Mouse (Mus musculus) heart, adult 11 months (tissue): ENCODE data around the gene Bag5.

ENCODE experiments used
- DNase-seq: peaks from one replicate; pipeline ENCODE4 v3.0.0; 2022

Bag5 gene

DNA sequence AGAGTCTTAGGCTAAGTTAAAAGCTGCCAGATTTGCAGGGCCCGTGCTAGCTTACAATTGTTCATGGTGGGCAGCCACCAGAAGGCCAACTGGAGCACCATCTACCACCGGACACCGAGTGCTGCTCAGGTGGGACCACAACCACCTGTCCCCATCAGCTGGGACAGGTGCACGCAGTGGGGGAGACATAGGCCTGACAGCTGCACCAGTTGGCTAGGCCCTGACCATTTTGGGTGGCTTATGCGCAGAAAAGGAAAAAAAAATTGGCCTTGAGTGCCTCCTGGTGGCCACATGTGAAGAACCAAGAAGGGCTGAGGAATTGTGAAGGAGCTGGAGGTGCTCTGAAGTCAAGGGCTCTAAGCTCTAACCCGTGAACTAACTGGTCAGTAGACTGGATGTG lies 16.8 kb downstream of the Bag5 start:
- DNase-seq = peak; percentile 97

DNA sequence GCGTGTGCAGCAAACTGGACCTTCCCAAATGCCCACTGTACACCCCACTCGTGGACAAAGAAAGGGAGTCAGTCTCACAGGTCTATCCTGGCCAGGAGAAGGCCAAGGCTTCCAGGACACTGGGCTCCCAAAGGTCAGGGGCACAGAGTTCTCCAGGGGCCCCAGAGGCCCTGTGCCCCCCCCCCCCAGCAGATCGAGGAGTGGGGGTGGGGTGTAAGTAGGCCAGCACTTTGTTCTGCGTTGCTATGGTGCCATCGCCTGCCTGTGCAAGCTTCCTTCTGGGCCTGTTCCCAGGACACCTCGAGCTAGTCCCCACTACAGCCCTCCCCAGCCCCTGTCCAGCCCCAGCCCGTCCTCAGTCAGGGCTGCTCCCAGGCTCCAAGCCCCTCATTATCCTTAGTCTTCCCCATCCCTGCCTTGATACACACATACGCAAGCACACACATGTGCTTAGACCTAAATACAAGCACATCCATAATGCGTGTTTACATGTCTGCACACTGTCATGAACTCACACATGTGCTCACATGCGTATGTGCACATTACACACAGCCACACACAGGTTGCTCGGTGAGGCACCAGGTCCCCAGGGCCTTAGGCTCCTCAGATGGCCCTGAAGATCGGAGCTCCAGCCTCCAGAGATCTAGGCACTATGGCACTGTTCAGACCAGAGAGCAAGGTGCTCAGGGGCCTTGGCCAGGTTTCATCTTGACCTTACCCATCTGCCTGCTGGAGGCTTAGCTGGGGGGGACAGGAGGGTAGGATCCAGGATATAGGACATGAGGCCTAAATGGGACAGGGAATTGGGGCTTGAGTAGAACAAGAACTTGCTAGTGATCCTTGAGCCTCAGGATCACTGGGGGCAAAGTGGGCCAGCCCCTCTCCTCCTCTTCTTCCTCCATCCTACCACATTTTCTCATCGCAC lies 17.9 kb downstream of the Bag5 start:
- peak; percentile 94 for DNase-seq

DNA sequence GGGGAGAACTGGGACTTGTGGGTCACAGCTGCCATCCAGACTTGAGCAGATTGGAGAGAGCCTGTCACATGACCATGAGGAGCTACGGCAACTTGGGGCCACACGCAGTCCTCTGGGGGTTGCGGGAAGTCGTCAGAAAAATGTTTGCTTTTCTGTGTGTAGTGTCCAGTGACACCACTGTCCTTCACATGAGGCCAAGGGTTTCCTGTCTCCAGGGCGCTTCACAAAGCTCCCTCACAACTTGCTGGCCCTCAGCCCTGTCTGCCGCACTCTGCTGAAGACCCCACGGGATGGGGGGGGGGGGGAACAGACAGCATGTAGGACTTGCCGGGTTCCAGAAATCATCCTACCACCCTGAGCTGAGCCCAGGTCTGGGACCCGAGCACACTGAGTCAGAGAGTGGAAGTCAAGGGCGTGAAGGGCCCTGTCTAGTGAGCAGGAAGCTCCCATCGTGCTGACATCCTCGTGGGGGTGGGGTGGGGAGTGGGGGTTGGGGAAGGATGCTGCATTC lies 18.7 kb downstream of the Bag5 start:
- DNase-seq = peak; percentile 96

DNA sequence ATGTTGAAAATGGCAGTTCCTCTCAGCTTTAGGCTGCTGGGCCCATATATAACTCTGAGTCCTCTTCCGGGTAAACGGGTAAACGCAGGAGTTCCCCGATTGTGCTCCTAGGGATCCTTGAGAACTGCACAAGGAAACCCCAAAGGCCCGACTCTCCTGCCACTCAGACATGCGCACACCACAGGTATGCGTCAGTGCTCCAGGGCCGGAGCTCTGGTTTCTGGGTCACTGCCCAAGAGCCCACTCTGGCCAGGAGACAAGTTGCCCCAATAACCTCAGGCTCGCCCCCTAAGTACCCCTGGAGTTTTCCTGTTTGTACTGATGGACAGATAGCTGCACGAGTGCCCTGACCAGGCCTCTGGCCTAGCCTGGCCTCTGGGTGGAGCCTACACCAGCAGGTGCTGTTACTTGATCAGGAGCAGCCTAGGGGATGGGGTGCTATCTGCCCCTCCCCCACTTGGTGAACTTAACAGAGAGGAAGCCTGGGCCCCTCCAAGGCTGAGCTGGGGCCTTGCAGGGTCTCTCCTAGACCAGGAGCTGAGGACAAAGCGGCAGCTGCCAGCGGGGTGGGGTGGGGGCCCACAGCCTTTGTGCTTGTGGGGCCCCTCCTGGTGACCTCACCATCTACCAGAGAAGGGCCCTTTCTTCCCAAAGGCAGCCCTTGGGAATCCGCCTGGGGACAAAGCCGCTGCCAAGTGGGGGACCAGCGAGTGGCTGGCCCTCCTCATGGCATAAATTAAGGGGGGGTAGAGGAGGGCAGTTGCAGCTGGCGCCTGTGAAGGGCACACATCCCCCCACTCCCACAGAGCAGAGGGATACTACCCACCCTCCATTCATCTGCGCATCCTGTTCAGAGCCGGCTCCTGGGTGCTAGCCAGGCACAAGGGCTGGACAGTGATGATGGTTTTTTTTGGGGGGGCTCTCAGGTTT lies 19.5 kb downstream of the Bag5 start:
- no peak for DNase-seq

DNA sequence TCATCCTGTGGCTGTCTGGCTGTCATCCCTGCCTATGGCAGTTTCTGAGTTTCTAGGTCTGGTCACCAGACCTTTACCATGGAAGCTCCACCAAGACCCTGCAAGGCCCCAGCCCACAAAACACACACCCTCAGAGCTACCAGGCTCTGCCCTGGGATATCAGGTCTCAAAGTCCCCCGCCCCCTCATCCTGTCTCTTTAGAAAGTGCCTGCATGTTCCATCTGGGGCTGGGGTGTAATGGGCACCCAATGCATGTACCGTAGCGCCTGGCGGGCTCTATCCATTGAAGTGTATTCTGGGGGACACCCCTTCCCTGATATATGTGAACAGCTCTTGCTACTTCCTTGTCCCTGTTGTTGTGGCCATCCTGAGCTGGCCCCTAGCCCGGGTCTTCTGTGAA lies 20.2 kb downstream of the Bag5 start:
- no peak for DNase-seq

DNA sequence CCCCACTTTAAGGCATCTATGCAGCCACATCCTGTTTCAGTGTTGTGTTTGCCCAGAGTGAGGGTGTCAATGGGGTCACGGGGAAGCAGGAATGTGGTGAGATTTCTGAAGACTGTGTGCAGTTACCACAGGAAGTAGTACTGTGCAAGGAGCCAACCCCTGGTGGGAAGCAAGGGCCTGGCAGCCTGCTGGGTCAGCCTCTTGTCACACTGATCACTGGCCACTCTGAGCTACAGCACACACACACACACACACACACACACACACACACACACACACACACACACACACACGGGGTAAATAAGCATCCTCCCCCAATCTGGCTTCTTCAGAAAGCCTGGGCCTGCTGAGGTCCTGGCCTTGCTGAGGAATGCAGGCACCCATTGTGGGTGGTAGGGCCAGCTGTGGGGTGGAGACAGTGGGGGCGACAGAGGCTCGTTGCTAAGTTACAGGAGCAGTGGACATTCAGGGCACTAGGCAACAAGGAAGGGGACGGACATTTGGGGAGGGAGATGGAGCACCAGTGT lies 21.6 kb downstream of the Bag5 start:
- DNase-seq = peak; percentile 96

DNA sequence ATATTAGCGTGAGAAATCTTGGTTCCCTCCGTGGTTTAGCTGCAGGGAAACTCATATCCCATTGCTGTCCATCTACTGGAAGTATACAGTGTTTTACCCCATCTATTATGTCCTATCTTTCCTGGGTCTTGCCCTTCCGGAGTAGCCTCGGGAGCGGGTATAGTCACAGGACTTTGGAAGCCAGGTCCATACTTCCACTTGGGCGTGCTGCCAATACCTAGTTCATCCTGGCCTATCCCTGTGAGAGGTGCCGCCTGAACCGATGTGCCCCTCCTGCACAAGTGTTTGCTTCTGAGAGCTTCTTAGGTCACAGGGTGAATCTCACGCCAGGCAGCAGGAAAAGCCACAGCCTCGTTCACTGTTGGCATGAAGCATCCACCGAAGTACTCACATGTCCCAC lies 23.6 kb downstream of the Bag5 start:
- no peak for DNase-seq

DNA sequence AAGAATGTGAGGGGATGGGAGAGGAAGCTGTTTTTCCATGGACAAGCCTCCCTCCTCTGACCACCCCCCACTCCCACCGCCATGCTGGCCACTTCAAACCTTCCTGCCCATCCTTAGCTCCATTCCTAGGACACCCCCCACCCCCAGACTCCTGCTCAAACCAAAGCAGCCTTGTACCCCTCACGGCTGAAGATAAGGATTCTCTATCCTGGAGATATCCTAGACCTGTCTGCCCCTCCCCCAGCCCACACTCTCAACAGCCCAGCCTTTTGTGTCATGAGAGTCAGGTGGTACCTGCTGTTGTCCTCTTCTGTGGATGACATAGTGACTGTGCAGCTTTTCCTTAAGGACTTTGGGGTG lies 25.0 kb downstream of the Bag5 start:
- DNase-seq = no peak

DNA sequence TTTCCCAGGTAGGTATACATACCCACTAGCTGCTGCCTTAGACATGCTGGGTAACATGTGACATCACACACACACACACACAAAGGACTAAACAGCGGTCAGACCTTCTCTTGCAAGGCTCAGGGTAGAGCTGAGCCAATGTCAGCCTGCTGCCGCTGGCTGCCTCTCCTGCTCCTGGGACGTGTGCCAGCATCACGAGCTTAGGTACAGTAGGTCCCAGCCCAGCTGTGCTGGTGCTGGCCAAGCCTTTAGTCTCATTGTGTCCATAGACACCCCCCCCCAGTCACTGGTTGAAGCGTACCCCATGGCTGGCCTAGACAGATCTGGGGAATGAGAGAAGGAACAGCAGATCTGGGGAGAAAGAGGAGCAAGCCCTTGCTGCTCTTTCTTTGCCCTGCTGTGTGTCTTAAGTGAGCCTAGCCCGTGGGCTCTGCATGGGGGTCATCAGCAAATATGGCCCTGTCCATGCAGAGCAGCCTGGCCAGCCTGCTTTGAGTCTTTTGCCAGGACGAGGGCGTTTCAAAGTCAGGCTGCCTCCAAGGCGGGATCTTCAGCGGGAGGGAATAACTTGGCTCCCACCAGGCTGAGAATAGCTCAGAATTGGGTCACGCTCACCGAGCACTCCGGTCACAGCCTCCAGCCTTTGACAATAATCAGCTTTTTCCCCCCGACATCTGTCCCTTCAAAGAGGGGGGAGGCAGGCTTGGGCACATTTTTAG lies 25.5 kb downstream of the Bag5 start:
- DNase-seq = peak; percentile 99

DNA sequence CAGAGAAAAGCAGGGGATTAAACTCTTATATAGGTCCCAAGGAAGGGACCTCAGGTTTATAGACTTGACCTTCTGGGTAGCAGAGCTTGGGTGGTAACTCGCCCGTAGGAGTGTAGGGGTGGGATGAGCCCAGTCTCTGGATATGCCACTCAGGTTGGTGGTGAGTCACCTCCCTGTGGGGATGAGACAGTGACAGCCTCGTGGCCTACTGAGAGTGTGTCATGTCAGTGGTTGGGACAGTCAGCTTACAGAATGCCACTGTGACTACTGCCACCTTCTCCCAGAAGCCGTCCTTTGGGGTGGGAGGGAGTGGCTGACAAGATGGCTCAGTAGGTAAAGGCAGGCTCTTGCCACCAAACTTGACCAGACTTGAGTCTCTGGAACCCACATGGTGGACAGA lies 26.7 kb downstream of the Bag5 start:
- DNase-seq = no peak

DNA sequence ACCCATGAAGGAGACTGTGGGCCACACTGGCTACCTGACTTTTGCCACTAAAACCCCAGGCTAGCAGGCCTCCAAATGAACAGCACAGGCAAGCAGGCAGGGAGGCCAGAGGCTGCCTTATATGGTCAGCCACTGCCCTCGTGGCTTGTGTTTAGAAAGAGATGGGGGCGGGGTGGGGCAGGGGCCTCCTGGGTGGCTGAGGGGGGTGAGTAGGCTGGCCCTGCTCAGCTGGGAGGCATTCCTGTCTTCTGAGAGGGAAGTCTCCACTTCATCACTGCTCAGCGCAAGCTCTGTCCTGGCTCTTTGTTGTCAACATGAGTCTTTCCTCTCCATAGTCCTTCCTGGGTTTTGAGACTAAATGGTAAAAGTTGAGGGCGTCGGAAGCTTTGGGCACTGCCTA lies 30.3 kb downstream of the Bag5 start:
- DNase-seq = no peak

DNA sequence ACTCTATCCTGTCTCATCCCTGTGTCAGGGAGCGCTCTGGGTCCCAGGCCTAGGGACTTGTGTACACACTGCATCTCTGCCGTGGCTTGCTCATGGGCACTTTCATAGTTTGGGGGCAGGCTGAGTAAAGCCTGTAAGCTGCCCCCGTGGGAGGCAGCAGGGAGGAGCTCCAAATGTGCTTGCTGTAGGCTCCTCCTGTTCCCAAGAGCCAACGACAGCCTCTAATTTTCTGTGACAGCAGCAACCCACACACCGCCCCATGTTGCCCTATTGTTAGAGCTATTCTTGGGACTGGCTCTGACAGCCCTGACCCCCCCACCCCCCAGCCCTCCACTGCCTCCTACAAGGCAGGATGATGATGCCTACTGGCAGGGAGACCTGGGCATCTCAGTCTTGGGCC lies 31.1 kb downstream of the Bag5 start:
- DNase-seq = no peak

DNA sequence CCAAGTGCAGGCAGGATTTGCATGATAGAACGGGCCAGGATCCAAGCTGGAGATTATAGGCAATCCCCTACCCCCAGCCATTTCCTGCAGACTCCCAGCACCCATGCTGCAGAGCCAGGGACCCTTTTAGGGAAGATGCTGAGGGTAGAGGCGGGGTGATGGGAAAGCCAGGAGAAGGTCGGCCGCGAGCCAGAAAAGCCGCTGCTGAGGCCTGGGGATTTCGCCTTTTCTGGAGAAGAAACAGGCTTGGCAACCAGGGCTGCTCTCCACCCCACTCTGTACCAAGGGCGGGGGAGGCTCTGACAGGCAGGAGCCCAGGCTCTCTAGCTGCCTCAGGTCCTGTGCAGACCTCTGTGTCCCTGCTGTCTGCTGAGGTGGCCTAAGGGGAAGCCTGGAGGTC lies 31.8 kb downstream of the Bag5 start:
- DNase-seq = no peak

DNA sequence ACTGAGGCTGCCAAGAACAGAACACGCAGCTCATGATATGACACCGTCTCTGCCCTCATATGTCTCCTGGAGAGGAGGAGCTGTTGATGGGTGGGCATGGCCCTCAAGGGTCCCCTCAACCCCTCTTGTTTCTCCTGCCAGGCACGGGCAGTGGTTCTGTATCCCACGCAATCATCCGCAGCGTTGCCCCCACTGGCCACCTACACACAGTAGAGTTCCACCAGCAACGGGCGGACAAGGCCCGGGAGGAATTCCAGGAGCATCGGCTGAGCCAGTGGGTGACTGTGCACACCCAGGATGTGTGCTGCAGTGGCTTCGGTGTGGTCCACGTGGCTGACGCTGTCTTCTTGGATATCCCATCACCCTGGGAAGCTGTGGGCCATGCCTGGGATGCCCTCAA lies 32.4 kb downstream of the Bag5 start:
- DNase-seq = no peak

DNA sequence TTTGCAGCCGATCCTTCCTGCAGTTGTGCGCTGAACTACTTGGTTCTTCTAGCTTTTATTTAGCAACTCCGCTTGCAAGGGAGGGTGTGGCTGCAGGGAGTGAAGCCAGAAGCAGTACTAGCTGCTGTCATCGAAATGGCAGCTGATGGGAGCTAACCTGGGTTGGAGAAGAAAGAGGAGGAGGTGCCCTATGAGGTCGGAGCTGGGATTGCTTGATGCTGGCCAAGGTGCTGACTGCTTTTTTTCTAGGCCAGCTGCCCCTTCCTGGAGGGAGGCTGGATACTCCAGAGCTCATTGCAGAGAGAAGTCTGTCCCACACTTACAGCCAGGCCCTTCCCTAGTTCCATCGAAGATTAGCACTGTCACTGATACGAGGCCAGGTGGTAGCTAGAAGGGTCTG lies 34.1 kb downstream of the Bag5 start:
- no peak for DNase-seq

DNA sequence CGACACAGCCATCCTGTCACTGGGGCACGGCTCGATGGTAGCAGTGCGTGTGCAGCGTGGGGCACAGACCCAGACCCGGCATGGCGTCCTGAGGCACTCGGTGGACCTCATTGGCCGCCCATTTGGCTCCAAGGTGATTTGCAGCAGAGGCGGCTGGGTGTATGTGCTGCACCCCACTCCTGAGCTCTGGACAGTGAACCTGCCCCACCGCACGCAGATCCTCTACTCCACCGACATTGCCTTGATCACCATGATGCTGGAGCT lies 34.5 kb downstream of the Bag5 start:
- no peak for DNase-seq

DNA sequence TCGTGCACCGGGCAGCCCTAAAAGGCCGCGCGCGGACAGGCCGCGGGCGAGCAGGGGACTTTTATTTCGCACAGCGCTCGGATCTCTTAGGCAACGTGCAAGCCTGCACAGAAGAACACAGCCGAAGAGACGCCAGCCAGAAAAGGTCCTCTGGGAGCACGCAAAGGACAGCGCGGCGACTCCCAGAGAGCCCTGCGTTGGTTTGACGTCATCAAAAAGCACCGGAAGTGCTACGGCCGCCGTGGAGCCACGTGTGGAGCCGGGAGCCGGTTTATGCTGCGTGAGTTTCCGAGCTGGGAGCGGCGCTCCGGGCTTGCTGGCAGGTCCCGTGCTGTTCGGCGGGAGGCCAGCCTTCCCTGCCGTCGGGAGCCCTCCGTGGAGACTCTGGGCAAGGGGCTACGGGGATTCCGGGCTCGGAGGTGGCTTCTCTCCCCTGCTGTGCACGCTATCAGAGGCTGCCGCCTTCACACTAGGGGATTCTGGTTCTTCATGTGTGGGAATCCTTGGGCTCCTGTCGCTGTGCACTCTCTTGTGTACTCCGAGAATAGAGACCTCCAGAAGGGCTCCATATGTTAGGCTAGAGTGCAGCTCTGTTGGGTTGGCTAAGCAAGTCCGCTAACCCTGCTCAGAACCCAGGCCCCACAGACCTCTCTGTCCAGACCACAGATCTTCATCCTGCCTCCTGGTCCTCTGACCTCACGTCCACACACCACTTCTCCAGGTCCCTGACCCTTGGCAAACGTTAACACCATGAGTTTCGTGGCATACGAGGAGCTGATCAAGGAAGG lies 35.0 kb downstream of the Bag5 start, which contains the start of gene Trmt61a:
TSS of gene Trmt61a (plus strand) at position 224 of the 788 bp plus-strand sequence.
- DNase-seq = peak; percentile 99

DNA sequence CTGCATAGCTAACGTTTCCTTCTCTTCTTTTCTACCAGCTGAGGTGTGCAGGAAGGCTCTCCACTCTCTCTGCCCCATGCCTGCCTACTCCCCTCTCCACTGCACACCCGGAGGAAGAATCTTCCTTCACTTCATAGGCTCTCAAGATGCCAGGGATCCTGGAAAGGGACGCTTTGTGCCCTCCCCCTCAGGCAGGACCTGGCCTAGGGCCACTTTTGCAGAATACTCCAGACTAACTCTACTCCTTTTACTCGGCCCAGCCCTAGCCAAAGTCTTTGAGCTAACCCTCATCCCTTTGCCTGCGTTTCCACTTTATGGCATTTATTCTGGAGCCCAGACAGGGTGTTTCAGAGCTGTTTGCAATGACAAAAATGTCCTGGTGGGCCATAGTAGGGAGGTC lies 35.6 kb downstream of the Bag5 start:
- DNase-seq = no peak

DNA sequence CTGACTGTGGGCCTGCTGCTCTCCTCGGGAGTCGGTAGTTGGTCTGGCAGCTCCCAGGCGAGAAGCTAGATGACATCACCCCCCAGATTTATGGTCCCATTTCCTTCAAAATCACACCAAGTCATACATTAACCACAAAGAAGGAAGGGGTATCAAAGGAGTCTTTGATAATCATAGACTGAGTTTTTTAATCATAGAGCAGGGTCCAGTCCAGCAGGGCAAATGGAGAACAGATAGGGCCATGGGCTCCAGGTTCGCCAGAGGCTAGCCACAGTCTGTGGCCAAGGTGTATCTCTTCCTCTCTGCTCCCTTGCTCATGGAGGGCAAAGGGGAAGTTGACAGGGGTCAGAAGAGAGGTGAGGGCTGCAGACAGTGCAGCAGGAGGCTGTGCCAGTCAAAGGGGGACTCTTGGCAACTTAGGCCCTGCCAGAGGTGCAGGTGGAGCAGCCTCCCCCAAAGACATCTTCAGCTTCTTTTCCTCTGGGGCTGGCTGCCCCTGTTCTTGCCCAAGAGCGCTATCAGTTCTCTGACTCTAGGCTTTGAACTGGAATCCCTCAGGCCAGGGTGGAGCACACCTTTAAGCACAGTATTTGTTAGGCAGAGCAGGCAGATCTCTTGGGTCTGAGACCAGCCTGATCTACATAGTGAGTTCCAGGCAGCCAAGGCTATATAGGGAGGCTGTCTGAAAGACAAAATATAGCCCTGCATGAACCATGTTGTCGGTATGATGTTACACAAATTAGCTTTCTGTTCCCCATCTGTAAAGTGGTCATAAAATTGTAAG lies 37.1 kb downstream of the Bag5 start:
- no peak for DNase-seq

DNA sequence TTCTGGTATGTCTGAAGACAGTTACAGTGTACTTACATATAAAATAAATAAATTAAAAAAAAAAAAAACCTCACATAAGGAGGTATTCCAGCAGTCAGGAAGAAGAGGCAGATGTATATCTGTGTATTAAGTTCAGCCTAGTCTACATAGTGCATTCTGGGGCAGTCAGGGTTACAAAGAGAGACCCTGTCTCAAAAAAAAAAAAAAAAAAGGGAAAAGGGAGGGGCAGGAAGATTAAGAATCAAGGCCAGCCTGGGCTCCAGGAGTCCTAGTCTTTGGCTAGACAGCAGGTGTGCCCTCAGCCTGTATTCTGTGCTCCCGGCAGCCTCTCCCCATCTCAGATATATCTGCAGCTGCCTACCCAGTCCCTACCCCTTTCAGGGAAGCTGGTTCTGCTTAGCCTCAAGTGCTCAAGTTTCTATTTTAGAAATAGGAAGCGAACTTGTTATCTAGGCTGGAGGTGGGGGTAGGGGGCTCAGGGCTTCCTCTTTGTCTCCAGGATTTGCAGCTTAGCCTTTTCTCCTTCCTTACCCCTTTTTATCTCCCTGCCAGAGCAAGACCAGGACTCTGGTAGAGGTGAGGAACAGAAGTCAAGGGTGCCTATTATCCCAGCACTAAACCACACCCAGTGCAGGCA lies 38.1 kb downstream of the Bag5 start:
- no peak for DNase-seq

DNA sequence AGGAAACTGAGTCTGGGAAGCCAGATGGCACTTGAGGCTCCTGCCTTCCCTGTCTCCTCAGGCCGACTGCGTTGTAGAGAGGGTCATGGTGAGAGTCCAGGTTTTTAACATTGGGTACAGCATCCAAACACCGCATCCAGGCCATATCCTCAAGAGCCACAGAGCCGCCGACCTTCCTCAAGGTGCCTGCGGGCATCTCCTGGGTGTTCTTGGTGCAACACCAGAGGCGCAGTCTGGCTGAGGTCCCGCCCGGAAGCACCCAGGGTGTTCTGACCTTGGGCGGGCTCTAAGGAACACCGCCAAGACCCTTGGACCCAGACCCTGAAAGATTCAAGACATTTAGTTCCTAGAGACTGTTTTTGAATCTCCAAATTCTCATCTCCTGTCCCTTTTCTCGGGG lies 40.5 kb downstream of the Bag5 start:
- DNase-seq = peak; percentile 94
